Mouse (Mus musculus): ENCODE data around the gene Rnf222.
"Not testable (repeated sequence)": the region's sequence is repeated elsewhere in the genome, so short reads cannot be mapped to it uniquely, and the experiment has no call there.

The Rnf222 gene

DNA sequence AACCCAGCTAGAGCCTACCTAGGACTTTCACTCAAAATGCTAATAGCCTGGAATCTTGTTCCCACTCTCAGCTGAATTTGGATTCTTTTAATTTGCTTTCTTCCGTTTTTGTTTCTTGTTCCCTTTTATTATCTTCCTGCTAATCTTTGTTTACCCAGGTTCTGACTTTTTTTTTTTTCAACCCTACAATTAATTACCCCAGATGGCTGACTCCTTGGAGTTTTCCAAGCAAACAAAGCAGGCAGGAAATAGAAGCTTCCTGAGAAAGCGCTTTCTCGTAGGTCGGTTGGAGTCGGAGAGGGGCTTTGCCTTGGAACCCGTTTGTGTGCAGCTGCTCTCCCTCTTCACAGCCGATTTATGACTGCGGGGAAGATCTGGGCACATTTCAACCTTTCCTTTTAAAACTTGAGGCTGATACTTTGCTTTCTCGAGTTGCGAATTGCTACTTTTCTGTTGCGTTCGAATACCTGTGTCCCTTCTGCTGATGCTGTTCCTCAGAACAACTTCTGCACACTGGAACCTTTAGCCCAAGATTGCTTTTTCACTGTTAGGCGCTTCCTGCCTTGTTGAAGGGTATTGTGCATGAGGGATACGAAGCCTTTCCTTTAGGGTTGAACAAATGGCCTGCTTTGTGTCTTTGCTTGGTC, 23.3 kb downstream of the Rnf222 start:
- no peak for DNase-seq (ENCODE audit: low spot score)

DNA sequence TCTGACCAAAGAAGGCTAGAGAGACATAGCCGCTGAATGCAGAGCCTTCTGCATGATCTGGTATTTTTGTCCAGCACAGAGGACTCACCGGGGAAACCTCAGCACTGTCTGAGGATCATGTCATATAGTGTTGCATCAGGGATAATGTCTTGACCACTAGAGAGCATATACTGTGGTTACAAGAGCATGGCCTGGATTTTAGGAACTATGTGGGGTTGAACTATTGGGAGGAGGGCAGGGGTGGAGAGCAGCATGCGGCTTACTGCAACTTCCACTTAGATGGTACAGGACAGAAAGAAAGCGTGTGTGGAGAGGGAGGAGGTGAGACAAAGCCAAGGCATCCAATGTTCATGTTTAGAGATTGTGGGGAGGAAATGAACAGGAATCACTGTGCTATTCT, 26.2 kb downstream of the Rnf222 start:
- DNase-seq (ENCODE audit: low spot score) = no peak

DNA sequence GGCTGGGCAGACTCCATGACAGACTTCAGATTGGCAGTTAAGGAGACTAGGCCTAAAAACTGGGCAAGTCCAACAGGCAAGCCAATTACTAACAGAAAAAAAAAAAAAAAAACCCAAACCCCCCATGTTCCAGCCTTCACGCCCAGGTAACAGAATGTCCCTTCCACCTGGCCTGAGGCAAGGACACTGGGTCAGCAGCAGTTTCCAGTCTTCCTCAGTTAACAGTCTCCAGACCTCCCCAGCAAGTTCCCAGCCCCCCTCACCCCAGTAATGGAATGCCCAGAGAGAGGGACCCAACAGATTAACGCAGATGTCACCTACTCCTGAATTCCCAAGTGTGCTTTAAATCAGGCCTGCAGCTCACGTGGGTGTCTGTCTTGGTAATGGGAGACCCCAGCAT, 34.8 kb downstream of the Rnf222 start:
- no peak for DNase-seq (ENCODE audit: low spot score)

DNA sequence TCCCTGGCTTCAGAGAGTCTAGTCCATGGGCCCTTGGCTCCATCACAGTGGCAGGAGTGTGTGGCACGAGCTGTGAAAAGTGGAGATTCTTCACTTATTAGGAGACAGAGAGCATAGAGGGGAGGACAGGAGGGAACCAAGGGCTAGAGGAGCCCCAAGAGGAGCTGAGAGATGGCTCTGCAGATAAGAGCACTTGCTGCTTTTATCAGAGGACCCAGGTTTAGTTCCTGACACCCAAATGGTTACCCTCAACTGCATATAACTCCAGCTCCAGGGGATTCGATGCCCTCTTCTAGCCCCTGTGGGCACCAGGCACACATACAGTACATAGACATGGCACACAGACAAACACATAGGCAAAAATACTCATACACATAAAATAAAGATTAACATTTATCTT, 36.4 kb downstream of the Rnf222 start:
- no peak for DNase-seq (ENCODE audit: low spot score)

DNA sequence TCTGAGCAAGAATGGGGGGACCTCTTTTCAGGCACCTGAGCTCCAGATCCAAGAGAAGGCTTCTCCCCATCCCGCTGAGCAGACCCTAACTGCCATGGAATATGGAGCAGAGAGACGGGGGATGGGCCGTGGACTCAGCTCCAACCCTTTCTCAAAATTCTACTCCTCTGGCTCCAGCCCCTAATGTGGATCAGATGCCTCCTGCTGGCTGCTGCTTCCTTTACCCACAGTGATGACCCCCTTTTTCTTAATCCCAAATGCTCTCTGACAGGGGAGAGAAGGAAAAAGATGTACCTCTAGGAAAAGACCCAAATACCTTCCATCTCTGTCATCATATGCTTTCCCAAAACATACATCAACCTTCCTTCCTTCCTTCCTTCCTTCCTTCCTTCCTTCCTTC, 38.6 kb downstream of the Rnf222 start, which contains the start of gene Odf4:
Gene Odf4, minus strand, starts transcription at position 101 of the 400 bp plus-strand sequence.
- no peak for DNase-seq (ENCODE audit: low spot score)

DNA sequence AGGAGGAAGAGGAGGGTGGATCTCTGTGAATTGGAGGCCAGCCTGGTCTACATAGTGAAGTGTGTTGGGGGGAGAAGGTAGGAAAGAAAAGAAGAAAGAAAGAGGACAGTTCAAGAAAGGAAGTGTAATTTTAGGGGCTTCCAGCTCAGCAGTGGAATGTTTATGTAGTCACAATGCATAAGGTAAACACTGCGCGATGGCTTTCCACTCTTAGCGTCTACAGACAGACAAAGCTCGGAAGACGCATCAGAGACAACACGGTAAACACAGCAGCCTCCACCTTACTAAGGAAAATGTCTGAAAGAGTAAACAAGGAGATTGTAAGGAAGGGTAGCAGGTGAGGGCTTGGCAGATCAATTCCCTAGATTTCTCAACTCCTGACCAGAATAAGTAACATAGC, 41.6 kb downstream of the Rnf222 start:
- DNase-seq (ENCODE audit: low spot score) = no peak

DNA sequence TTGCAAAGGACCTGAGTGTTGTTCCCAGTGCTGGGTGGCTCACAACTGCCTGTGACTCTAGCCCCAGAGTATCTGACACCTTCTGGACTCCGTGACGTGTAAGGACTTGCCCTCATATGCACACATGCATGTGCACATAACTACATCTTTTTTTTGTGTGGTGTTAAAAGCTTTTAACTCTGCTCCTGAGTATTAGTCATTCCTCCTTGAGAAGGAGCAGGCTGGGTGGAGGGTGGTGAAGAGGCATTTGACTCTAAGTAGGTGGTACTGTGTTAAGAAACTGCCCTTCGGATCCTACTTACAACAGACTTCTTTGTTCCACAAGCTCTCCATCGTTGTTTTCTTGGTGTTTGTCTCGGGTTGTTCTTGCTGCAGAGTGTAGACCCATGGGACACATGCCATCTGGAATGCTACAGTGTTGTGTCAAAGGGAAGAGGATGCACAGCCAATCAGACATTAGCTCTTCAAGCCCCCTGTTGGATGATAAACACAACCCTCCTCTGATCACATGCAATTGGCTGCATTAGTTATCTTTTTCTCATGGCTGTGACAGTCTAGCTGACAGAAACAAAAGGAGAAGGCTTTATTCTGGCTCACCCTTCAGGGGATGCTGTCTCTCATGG, 45.6 kb downstream of the Rnf222 start:
- DNase-seq (ENCODE audit: low spot score) = no peak

DNA sequence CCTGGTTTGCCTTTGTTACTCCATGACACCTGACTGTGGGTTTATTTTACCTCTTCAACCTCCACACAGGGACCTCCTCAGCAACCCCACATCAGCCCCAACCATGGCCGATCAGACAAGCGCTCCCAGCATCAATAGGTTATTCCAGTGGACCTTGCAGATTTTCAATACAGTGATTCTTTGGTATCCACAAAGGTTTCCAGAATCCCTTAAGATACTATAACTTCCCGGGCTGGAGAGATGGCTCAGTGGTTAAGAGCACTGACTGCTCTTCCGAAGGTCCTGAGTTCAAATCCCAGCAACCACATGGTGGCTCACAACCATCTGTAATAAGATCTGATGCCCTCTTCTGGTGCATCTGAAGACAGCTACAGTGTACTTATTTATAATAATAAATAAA, 48.6 kb downstream of the Rnf222 start:
- not testable (repeated sequence) for DNase-seq (ENCODE audit: low spot score)

DNA sequence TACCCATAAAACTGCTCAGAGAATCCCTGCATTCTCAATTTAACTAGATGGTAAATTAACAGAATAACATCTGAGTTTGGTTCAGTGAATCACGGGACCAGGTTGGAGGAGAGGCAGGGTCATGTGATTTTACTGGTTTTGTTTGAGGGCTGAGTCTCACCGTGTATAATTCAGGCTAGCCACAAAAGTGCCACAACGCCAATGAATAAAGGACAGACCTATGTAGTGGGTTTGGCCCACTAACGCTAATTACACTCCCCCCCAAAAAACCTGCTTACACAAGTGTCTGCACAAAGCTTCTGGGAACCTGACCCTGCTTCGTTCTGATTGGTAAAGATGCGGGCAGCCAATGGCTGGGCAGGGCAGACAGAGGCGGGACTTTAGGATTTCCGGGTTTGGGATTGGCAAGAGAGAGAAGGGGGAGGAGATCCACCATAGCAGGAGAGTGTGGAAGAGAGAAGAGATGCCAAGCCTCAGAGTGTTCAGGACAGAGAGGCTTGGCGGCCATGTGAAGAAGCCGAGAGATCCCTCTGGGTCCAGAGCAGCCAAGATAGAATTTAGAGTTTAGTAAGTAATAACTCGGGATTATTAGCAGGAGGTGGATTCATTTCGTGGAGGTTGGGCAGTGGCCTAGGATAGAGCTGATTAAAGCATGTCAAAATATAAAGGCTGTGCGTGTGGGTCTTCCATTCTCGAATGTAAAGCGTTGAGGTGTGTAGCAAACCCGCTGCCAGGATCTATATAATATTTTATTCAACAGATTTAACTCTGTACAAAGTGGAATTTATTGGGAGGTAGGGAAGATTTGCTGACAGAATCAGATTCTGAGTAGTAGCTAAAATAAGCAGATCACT, 51.3 kb downstream of the Rnf222 start:
- peak; percentile 95 for DNase-seq (ENCODE audit: low spot score)

DNA sequence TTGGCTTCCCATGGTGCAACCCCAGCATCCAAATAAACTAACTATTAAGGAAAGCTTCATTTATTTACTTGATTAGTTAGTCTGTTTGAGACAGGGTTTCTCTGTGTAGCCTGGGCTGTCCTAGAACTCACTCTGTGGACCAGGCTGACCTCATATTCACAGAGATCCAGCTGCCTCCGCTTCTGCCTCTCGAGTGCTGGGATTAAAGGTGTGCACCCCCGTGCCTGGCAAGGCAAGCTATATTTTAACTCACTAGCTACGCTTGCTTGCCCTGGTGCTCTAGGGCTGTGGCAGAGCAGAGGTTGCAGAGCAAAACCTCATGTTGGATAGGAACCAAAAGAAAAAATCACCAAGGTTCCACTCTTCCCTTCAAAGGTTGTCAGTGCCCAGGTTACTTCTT, 52.2 kb downstream of the Rnf222 start:
- no peak for DNase-seq (ENCODE audit: low spot score)

DNA sequence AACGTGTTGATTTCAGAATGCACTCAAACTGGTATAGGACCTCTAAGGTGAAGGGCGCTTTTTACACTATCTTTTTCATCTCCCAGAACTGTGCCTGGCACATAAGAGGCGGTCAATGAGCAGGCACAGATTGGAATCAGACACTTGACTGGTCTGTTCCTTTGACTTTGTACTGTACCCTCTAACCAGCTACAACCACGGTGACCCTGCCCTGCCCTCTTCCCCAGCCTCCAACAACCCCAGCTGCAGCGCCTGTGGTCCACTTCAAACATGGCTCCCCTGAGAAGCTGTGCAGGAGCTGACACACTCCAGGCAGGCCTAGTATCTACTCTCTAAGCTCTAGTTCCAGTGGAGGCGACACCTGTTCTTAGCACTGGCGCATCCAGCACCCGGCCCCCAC, 54.4 kb downstream of the Rnf222 start:
- no peak for DNase-seq (ENCODE audit: low spot score)

DNA sequence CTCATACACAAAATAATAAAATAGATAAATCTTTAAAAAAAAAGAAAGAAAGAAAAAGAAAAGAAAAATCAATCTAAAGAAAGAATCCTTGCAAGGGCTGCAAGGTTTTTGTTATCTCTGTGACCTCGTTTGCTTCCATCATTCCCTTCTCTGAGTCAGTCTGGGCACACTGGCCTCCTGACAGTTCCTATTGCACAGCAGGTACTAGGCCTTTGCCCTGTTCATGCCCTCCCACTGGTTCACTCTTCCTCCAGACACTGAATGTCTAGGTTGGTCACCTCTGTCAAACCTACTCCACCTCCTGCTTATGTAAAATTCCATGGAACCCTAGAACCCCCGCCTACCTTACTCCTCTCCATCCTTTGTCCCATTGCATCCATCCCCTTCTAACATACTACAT, 56.9 kb downstream of the Rnf222 start:
- no peak for DNase-seq (ENCODE audit: low spot score)

Data from adipocyte (in vitro differentiated cells).